Mouse (Mus musculus) gastrocnemius, postnatal 36 days (tissue): Measurements from ENCODE around the gene Paxip1. TPM values are rescaled to one million over a fixed set of nuclear protein-coding genes. Genes with fewer than 3 reads are reported as not detected.

ENCODE experiments used
- DNase-seq, 2 experiments: peaks; one replicate each; pipeline ENCODE4 v3.0.0; 2022
- intact Hi-C: fragments of 180-260 bp; cut with DNase I; formaldehyde crosslinking; loops from one replicate; pipeline ENCODE4 v1.15.1; 2025
- long read RNA-seq, 2 experiments: library from polyadenylated mRNA; stranded (forward); transcript quantifications; one replicate each; pipeline ENCODE4 v2.0.0; 2021
- total RNA-seq, 2 experiments: library from RNA; stranded (reverse); gene quantifications; 2 replicates each; pipeline ENCODE4 v1.2.3; 2021

The Paxip1 gene
- 10 to 100 TPM in 1 of 2 experiments, 1 to 10 TPM in 1; 9.5 to 11.0 TPM for total RNA-seq
- long read RNA-seq, experiment 1, full-length matches to known transcripts, result 1 of 4 reads
- long read RNA-seq, experiment 1, partial matches to known transcripts, result 1 of 4 reads
- long read RNA-seq, experiment 1, other reads (novel, unspliced or antisense), result 2 of 4 reads
- long read RNA-seq, experiment 2, full-length matches to known transcripts, result 1 of 6 reads
- long read RNA-seq, experiment 2, partial matches to known transcripts, result 0 of 6 reads
- long read RNA-seq, experiment 2, other reads (novel, unspliced or antisense), result 5 of 6 reads

DNA sequence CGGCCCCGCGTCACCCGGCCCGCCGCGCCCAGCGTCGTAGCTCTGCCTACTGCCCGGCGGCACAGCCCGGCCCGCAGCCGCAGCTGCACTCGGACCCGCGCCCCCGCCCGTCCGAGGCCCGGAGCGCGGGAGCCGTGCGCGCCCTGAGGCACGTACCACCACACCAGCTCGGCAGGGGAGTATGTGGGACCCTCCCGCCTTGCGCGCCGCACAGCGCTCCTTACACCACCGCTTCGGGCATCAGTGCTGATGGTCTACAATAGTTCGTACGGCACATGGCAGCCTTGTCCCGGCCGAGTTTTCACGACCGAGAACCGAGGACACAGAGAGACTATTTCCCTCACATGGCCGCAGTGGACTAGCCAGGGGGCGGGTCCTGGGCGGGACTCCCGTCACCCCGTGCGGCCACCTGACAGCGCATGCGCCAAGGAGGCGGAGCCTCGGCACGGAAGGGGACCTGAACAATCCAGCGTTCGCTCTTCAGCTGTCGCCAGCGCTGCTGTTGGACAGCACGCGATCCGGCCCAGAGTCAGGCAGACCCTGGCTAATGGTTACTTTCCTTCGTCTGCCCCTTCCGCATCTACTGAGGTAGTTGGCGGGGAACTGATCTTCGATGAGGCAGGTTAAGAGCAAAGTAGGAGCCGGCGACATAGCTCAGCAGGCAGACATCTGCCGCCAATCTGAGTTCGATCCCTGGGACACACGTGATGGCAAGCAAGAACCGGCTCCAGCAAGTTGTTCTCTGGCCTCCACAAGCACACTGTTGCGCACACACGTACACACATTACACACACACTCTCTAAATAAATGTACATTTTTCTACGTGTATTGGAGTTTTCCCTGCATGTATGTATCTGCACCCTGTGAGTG, at the start of gene Paxip1:
Gene Paxip1 (minus strand): TSS at position 389 of the 870 bp plus-strand sequence.
- peak; percentile 95 to 98 for DNase-seq
- intact Hi-C loops, result loop anchor here (10.0 kb wide), 1 partner anchor 273 kb away; no protein-coding TSS in a partner anchor

DNA sequence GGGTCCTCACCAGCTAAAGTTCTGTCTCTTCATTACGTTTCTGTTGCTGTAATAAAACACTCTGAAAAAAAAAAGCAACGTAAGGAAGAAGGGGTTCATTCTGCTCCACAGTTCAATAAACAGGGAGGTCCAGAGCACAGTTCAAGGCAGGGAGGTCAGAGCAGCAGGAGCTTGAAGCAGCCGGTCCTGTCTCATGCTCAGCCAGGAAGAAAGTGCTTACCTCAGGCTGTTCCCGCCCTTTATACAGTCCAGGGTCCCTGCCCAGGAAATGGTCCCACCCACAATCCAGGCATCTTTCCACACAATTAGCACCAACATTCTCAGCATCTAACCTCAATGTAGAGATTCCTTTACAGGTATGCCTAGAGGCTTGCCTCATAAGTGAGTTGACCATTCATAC, 46.6 kb upstream of the Paxip1 start:
- intact Hi-C loops, result no loop called here
- no peak for DNase-seq

DNA sequence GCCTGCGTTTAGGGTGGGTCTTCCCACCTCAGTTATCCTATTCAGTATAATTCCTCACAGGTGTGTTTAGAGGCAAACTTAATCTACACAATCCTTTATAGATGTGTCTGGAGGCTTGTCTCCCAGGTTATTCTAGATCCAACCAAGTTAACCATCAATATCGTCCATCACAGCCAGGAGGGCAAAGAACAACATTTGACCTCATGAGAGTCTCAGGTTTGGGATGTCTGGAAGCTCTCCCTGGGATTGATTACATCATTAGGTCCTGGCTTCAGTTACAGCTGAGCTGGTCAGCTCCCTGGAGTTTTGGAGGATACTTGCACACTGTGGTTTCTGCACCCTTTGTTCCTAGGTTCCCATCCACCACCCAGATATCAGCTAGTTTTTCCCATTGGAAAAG, 43.6 kb upstream of the Paxip1 start:
- intact Hi-C loops, result no loop called here
- no peak for DNase-seq

DNA sequence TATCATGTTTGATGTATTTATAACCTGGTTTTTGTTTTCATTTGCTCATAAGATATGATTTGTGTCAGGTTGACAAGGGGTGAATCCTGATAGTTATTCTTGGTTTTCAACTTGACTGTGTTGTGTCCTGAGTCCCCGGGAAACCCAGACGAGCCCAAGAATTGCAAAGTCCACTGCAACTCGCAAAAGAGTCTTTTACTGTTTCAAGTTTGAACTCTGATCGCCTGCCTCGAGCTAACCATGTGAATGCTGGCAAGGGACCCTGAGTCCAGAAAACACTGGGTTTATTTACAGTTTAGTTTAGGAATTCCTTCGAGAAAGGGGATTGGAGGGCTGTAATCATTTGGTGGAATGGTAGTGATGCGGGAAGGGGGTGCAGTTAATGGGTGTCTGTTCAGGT, 36.5 kb upstream of the Paxip1 start:
- intact Hi-C loops, result no loop called here

DNA sequence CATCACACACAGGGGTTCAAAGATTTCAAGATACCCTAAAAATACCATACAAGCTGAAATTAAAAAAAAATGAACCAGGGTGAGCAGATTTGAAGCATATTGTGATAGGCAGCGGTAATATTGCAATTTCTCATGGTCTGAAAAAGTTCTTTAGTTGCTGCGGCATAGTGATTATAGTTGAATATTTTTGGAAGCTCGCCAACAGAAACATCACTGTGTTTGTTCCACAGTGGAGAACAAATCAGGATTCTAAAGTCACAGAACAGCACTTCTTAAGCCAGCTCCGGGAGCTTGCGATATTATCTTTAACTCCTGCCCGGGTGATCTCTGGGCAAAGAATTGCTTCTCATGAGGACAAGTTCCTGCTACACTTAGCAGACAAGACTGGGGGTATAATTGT, 29.7 kb upstream of the Paxip1 start:
- intact Hi-C loops, result no loop called here
- DNase-seq, result no peak

More for the DNA sequence above, 36.5 kb upstream of the Paxip1 start:
- DNase-seq, result no peak

DNA sequence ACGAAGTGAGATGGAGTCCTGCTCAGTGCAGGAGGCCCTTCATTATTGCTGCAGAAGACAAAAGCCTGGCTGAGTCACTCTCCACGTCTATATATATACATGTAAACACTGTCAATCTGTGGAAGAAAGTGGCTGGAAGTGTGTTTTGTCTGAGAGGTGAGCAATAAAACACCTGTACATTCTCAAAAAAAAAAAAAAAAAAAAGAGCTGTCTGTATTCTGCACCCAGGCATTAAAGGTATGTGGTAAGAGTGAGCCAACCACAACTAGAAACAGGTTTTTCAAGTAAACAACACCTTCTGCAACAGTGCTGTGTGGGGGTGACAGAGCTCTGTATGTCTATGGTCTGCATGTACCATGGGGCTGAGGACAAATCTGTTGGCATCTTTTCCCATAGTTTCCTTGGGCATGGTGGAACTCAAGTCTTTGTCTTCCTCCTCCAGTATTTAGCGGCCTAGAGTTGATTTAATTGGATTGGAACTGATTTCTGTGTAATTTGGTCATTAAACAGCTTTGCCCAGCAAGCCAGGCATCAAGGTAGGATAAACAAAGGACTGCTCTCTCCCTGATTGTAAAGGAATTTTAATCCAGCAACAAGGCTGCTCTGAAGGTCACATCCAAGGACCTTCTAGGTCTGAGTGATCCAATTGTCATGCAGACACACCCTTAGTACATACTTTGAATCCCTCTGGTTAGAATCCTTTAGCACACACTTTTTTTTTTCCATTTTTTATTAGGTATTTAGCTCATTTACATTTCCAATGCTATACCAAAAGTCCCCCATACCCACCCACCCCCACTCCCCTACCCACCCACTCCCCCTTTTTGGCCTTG, 27.6 kb upstream of the Paxip1 start:
- intact Hi-C loops, result no loop called here
- DNase-seq, result no peak

DNA sequence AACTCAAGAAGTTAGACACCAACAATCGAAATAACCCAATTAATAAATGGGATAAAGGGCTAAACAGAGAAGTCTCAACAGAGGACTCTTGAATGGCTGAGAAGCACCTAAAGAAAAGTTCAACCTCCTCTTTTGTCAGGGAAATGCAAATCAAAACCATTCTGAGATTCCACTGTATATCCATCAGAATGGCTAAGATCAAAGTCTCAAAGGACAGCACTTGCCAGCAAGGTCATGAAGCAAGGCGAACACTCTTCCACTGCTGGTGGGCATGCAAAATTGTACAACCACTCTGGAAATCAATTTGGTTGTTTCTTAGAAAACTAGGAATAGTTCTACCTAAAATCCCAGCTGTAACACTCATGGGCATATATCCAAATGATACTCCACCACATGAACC, 22.8 kb upstream of the Paxip1 start:
- intact Hi-C loops, result no loop called here
- DNase-seq, result no peak

DNA sequence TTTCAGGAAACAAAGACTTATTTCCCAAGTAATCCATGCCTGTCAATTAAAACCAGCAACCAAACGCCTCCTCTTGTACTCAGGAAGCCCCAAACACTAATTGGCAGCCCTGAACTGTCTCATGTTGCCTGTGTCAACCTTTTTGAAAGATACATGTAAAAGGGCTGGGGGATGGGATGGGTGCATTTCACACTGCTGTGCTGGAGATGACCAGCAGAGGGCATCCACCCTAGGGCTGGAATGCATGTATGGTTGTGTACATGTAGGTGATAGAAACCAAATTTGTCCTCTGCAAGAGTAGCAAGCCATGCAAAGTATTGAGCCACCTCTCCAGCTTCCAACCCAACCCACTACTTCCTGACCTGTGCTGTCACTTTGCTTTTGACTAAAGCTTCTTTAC, 2.4 kb upstream of the Paxip1 start:
- intact Hi-C loops, result loop anchor here (10.0 kb wide), 1 partner anchor 271 kb away; no protein-coding TSS in a partner anchor
- DNase-seq, result peak; percentile 25 to 28

DNA sequence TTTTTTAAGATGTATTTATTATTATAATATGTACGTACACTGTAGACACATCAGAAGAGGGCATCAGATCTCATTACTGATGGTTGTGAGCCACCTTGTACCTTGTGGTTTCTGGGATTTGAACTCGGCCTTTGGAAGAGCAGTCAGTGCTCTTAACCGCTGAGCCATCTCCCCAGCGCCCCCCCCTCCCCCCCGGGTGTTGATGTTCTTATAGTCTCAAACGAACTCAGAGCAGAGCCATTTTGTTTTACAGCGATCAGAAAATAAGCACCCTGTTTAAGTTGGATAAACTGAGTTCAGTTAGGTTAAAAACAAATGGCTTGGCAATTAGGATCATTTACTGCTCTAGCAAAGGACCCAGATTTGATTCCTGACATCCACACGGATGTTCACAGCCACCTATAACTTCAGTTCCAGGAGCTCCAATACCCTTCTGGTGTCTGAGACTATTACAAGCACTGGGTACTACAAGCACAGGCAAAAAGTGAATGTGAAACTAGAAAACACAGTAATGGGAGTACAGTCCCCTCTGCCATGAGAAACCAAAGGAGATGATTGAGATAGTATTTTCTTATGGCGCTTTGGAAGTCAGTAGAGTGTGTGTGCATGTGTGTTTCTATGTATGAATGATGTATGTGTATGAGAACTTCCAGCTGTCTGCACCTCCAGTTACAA, 1.2 kb upstream of the Paxip1 start:
- no peak for DNase-seq
- intact Hi-C loops, result loop anchor here (10.0 kb wide), 1 partner anchor 272 kb away; no protein-coding TSS in a partner anchor

DNA sequence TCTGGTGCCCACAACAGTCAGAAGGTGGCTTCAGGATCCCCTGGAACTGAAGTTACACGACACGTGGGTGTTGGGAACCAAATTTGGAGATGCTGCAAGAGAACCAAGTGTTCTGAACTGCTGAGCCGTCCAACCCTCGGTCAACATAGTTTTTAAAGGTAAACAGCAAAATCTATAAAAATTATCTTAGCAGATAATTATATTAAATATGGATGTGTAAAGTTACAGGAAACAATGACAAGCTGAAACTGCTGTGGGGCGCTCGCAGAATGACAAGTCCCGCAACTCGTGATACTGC, 631 bp upstream of the Paxip1 start:
- DNase-seq, result no peak
- intact Hi-C loops, result loop anchor here (10.0 kb wide), 1 partner anchor 273 kb away; no protein-coding TSS in a partner anchor

DNA sequence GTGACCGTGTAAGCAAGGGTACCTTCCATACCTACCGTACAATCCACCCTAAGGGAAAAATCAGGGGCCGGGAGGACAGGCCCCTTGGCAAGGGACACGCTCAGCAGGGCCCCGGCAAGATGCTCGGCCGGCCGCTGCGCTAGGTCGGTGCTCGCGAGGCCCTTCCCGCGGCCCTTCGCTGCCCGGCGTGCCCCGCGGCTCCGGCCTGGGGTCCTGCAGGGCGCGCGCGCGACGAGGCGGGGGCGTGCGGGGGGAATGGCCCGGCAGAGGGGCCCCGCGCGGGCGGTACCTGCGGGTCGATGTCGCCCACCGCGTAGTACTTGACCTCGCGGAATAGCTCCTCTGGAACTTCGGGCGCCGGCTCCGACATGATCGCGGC, 592 bp downstream of the Paxip1 start:
- intact Hi-C loops, result loop anchor here (10.0 kb wide), 1 partner anchor 274 kb away; no protein-coding TSS in a partner anchor
- peak; percentile 77 to 81 for DNase-seq

DNA sequence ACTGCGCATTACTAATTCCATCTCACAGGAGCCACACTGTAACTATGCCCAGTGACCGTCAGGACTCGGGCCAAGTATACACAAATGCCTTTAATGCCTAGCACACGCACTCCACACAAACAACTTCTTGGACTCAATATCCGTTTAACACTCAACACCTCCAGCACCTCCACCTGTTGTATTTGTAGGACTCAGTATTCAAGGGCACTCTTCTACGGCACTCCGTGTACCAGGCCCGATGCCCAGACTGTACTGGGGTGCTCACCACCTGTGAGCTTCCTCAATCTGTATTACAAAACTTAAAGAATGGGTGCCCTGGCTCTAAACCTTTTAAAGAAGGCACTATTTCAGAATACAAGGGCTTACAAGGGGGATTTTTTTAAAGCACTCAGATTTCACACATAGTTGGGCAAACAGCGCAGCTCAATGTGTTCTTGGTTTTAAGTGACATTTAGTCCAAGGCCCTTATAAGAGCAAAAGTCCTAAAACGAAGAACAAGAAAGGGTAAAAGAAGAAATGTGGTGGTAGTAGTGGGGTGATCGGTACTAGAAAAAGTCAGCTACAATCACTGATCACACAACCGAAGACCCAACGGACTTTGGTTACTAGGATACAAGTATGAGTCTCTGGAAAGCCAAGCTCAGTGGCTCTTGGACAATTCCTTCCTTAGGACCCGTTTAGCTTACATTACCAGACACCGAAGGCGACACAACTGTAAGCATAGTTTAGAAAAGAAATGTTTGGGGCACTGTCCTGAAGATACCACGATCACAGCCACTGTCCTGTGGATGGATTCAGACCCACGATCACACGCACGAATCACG, 1.2 kb downstream of the Paxip1 start:
- no peak for DNase-seq
- intact Hi-C loops, result loop anchor here (10.0 kb wide), 1 partner anchor 275 kb away; no protein-coding TSS in a partner anchor

DNA sequence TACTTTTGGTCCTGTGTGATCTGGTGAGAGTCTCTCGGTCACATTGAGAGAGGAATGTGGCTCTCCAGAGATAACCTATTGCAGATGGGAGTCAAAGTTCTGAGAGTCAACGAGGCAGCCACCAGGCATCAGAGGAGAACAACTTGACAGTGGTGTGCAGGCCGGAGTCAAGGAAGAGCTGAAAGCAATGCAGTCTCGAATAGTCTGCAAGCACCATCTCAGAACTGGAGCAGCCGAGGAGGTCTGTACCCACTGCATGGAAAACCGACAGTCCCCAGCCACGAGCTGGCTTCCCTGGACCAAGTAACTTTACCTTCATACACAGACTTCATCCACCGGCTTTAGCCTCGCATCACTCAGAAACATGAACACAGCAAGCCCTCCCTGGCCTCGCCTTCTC, 1.9 kb downstream of the Paxip1 start:
- intact Hi-C loops, result no loop called here
- DNase-seq, result no peak

DNA sequence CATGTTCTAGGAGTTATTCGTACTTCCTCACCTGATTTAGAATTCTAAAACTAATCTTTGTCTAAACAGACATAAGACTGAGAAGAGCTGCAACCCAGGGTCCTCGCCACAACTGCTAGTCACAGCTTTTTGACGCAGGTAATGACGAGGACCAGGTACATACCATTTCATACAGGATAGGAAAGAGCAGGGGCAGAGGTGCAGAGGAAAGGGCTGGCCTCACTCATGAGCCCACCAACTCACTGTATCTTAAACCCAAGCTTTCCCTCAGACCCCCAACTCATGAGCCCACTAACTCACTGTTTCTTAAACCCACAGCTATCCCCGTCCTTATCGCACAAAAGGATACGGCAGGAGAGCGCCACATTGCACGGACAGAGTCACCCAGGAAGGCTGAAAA, 8.1 kb downstream of the Paxip1 start:
- no peak for DNase-seq
- intact Hi-C loops, result loop anchor here (1.0 kb wide), 1 partner anchor 15 kb away; no protein-coding TSS in a partner anchor

DNA sequence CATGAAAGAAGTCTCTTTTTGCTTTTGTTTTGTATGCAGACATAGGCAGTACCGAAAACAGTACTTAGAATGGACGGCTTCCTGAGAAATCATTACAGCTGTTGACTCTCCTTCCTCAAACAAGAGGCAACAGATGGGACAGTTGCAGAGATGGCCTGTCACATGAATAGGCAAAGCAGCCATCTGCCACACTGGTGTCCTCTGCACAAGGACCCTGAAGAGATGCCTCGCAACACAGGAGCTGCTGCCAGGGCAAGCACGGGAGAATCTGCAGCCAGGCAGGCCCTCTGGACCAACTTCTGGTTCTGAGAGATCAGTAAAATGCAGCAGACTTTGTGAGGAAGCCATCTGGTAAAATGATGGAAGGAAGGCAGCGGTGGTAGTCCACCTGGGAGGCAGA, 23.5 kb downstream of the Paxip1 start:
- intact Hi-C loops, result no loop called here

DNA sequence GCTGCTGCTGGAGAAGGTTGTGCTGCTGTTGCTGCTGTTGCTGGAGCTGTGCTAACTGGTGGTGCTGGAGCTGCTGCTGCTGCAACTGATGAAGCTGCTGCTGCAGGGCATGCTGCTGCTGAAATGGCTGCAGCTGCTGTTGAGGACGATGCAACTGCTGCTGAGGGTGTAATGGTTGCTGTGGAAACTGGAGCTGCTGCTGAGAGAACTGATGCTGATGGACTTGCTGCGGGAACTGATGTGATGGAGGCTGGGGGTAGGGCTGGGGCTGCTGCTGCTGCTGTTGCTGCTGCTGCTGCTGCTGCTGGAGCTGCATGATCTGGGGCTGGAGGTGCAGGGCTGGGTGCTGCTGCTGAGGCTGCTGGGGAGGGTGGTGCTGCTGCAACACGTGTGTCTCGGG, 25.7 kb downstream of the Paxip1 start:
- intact Hi-C loops, result no loop called here
- no peak for DNase-seq

More for the DNA sequence above, 23.5 kb downstream of the Paxip1 start:
- no peak for DNase-seq

DNA sequence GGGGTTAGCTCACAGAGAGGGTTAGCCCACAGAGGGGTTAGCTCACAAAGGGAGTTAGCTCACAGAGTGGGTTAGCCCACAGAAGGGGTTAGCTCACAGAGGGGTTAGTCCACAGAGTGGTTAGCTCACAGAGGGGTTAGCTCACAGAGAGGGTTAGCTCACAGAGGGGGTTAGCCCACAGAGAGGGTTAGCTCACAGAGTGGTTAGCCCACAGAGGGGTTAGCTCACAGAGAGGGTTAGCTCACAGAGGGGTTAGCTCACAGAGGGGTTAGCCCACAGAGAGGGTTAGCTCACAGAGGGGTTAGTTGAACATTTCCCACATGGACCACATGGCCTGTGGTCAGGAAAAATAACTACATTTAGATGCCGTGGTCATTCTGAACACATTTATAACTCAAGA, 46.5 kb downstream of the Paxip1 start:
- no peak for DNase-seq
- intact Hi-C loops, result no loop called here

DNA sequence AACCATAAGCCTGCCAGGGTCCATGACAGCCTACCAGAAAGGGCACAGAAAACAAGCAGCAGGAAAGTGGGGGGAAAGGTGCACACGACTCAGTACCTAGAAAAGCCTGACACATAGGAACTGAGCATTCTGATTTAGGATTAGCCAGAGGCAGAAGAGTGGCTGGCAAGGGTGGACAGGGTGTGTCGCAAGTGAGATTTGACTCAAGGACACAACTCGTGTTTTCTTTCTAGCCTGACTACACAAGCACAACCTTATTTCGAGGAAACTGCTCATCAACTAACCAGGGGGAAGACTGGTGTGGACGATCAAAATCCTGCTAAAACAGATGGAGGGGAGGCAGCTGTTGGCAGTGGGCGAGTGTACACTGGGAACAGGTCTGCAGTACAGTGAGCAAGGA, 52.3 kb downstream of the Paxip1 start:
- intact Hi-C loops, result loop anchor here (5.0 kb wide), 1 partner anchor 57 kb away; no protein-coding TSS in a partner anchor
- DNase-seq, result no peak

DNA sequence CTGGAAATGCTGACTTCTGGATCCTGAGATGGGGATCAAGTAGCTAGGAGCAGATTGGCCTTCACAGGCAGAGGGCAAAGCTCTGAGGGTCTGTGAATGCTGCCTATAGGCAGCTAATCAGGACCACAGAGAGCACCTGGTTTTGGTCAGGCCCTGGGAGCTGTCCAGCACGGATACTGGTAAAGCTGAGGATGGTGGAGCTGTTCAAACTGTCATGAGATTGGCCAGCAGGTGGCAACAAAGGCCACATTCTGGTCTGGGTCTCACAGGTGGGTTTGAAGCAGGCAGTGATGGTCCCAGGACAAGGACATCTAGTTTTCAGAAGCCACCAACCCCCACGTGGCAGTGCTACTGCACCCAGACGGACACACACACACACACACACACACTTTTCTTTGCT, 54.3 kb downstream of the Paxip1 start:
- intact Hi-C loops, result loop anchor here (5.0 kb wide), 1 partner anchor 55 kb away; no protein-coding TSS in a partner anchor
- DNase-seq, result no peak
